Mouse (Mus musculus): ENCODE data around the gene Syt9.
"Not testable (repeated sequence)": the region's sequence is repeated elsewhere in the genome, so short reads cannot be mapped to it uniquely, and the experiment has no call there.

Gene Syt9

DNA sequence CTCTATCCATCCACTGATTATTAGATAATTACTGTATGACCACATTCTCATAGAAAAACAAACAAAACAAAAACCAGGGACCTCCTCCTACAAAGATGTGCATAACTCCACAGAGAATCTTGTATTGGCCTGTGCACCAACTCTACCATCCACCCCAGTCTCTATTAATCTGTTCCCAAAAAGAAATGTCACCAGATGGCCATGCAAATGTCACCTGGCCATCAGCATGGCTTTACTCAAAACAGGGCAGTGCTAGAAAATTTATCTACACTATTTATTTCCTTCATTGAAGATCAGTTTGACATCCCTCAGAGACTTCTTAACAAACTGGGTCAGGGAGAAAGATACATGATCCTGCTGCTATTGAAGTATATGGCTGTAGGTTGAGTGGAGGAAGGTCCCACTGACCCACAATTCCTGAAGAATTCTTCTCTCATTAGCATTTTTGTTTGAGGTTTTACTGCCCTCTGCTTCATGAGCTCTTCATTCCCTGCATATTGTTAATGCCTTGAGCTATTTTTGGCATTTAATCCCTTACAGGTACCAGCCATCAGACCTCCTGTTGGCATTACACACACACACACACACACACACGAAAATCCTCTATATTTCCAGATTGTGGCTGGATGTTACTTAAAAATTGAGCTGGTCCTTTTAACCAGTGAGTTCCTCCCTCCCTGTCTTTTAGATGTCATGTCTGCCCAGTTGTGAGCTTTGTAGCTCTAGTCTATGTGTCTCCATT is 91.3 kb downstream of the Syt9 start:
- DNase-seq (ENCODE audit: low spot score in 2 of 2), result no peak

DNA sequence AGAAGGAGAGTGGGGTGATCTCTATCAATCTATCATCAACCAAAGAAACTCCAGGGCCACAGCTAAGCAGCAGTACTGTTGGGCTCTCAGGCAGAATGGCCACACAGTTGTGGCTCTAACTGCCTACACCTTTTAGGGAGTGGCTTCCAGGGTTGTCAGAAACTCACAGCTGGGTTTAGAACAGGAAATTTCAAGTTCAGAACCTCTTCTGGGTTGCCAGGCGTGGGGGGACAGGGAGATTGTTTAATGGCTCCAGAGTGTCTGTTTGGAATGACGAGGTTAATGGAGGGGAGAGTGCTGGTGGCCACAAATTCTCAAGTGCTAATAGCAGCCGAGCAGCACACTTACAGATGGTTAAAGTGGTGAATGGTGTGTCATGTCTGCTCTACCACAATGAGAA is 92.4 kb downstream of the Syt9 start:
- no peak for DNase-seq (ENCODE audit: low spot score in 2 of 2)

DNA sequence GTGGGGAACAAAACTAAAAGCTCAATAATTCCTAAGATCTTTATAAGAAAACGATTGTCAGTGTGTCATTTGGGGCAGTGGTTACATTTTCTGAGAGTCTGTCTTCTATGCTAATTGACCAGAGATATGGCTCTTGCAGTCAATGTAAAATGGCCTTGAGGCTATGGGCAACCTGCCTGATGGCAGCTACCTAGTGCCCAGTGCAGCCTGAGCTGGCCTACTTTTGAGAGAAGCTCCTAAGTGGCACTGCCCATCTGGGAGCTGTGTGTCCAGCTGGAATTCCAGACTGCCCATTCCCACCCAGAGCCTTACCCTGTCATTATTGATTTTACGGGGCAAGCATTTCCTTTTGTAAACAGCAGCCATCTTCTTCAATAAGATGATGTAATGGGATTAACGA is 94.6 kb downstream of the Syt9 start:
- DNase-seq (ENCODE audit: low spot score in 2 of 2), result no peak

DNA sequence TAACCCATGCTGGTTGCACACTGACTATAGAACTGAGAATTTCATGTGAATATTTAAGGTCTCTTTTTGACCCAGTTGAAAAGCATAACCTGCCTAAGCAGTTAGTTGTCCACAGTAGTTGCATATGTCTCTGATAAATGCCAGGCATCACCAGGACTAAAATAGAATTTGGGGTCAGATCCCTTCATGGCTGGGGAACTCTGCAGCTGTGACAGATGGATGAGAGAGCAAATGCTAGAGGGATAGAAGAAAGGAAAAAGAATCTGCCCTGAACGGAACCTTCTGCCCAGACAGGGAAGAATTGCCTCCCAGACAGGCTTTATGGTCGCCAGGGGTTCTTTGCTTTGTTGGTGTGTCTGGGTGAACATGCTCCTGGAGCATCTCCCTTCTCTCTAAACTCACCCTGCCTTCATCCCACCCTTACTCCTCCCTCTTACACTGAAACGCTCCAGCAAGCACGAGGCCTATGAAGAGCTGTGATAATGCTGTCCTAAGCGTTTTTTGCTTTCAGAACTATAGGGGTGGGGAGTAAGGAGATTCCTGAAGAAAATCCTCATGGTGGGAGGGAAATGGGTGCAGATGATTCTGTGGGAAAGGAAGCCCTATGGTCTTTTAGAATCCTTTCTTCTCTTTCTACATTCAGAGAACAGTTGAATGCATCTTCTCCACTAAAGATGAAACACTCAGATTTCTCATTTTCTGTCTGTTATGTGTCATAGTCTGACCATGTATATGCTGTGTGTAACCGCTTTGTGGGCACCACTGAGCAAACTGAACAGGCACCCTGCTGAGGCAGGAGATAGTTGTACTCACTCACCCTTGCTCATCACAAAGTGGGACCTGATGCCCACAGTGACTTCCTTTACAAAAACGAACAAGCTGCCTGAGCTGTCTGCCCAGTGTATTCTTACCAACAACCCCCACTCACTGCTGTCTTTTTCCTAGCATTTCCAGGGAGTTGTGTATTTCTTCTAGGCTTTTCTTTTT is 108.7 kb downstream of the Syt9 start:
- no peak for DNase-seq (ENCODE audit: low spot score in 2 of 2)

DNA sequence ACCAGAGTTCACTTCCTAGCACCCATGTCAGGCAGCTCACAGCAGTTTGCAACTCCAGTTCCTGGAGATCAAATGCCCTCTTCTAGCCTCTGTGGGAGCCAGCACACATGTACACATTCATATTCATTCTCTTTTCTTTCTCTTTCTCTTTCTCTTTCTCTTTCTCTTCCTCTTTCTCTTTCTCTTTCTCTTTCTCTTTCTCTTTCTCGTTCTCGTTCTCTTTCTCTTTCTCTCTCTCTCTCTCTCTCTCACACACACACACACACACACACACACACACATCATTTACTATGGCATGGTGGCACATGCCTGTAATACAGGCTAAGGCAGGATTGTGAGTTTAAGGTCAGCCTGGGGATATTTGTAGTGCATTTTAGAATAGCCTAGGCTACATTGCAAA is 115.2 kb downstream of the Syt9 start:
- not testable (repeated sequence) for DNase-seq (ENCODE audit: low spot score in 2 of 2)

DNA sequence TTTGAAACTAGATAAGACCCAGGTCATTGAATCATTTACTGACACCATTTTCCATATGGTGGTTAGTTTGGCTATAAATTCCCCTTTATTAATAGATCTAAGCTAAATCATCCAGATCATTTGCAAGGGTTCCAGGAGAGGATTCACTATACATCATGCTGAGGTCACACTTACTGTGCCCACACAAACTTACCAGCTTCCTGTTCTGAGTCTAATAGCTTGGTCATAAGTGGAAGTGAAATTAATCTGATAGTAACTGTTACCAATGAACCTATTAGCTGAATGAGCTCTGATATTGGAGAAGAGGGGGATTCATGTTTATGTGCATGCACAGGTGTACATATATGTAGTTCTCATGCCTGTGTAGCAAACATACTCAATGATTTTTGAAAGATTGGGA is 124.9 kb downstream of the Syt9 start:
- DNase-seq (ENCODE audit: low spot score in 2 of 2), result no peak

DNA sequence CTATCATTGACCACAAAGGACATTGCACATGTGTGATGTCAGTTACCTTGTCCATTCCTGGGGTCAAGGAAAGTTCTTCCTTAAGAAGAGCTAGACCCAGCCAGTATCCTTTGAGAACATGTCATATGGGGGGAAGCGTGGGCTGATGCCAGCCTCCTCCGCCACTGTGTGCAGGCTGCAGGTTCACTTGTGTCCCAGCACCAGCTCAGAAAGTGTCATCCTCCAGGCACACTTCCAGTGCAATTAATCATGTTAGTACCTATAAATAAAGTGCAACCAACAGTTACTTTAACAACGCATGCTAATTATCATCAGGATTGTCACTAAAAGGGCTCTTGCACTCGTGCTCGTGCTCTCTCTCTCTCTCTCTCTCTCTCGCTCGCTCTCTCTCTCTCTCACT is 126.4 kb downstream of the Syt9 start:
- DNase-seq (ENCODE audit: low spot score in 2 of 2), result no peak

DNA sequence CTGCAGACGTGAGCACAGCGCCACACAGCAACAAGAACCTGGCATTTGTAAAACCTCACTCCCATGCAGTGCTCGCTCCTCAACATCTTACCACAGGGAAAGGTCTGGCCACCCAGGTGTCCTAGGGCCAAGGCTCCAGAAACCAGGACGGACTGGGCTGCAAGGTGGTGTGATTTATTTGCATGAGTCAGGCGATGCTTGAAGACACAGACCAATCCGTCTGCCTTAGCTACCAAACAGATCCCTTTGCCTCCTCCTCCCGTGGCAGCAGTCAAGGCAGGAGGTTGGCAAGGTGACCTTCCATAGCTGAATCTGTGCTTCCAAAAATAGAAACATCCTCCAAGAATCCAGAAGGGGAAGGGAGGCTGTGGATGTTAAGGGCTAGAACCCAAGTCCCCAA is 130.1 kb downstream of the Syt9 start:
- DNase-seq (ENCODE audit: low spot score in 2 of 2), result no peak

DNA sequence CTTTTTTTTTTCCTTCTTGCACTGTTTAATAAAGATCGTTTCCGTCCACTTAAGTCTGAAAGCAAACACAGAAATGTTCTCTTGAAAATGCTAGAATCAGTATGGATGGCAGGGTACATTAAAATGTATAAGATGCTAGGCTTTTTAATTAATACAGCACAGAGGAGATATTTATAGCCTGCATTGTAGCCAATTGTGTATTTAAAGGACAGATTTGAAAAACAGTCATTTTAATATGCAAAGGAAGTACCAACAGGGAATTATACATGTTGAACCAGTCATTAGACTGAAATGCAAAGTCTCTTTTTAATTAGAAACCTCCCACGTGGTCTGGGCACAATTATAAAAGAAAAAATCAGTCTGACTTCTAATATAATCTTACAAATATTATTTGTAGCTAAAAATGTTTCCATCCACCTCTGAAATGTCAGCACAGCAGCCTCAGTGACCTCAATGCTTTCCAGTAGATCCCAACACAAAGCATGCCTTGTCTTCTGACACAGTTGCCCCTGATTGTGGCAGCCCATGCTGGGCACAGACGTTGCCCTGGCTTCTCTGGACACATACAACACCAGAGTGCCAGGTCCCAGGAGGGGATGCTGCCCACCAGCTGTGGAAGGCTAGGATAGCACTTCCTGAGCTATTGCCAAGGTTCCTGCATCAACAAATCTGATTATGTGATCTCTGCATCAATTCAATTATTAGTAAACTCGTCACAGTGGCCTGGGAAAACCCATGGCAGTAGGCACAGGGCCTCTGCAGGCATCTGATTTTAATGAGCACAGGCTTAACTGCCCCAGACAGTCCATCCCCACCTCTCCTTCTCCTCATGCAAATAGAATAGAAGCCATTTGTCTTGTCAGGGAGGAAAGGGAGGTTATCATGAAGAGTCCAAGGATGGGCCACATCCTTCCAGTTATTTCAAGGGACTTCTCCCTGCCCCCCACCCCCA is 134.5 kb downstream of the Syt9 start:
- DNase-seq (ENCODE audit: low spot score in 2 of 2), result no peak

DNA sequence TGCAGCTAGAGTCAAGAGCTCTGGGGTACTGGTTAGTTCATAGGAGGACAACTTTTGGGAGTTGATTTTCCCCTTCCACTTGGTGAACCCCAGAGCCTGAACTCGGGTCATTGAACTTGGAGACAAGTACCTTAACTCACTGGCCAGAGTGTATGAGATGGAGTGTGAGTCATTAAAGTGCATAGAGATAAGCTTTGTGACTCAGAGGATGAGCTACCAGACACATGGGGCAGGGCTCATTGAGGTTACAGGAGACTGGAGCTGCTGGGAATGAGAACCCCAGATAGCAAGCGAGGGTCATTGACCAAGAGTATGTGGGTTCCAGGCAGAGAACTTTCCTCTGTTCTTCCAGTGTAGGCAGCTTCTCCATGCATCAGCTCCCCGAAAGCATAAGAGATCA is 137.4 kb downstream of the Syt9 start:
- no peak for DNase-seq (ENCODE audit: low spot score in 2 of 2)

DNA sequence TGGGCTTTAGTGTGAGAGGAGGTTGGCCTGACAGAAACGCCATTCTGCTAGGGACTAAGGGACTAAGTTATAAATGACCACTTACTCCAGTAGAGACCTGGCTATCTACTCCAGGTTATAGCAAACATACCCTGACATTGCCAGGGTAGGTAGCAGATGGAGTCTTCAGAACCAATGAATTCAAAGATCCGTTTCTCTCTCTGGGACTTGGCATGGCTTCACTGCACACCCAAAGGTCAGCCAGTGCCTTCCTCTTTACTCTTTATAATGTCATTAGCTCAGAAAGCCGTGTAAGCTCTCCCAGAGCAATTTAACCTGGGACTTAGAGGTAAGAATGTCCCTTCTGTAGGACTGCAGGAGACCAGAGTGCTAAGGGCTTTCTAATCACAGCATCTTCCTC is 139.2 kb downstream of the Syt9 start:
- DNase-seq (ENCODE audit: low spot score in 2 of 2), result no peak

DNA sequence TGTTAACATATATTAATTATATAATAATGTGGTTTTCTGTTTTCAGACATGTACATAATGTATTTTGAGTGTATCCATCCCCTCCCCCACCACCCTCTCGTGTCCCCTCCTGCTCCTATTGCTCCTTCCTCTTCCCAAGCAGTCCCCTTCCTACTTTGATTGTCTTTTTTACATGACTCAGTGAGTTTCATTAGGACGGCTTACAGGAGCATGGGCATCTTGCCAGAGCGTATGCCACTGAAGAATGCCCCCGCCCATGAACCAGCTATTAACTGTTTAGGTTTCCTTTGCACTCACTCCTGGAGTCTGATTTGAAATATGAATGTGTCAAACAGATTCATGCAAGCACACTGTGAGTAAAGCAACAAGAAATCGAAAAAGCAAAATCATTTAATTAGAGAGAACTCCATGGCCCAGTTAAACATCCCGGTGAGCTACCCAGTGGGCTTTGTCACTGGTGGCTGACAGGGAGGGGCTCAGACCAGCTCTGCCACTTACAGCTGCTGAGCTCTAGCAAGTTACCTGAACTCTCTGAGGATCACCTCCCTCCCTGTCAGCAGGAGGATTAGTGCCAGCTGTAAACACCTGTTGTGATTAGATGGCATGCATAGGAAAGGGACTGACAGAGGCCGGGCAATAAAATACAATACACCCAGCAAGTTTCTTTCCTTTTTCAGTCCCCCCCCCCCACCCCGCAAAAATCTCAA is 146.3 kb downstream of the Syt9 start:
- no peak for DNase-seq (ENCODE audit: low spot score in 2 of 2)

DNA sequence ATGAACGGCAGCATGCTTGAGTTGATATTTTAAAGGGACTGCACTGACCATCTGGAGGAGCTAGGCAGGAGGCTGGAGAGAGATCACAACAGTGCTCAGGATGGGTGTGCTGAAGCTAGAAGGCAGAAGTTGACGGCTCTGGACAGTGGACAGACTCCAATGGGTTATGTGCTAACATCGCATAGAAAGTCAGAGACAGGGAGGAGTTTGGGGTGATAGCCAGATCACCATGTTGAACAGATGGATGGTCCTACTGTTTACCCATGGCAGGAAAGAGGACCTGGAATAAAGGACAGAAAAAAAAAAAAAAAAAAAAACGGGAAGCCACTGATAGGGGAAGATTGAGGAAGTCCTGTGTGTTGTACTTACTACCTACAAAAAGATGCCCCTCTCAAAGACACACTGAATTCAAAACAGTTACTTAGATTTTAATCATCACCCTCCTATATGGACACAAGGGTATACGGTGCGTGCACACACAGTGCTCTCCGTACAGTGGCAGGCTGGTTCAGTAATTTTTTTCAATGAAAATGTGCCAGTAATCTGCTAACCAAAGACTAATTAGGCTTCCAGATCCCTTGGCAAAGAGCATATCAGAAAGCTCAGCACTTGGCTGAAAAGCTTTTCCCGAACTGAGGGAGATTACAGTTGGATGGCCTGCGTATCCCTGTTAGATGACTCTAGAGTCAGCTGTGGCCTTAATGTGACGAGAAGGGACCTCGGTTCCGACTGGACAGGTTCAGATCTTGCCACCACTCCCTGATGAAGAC is 148.9 kb downstream of the Syt9 start:
- DNase-seq (ENCODE audit: low spot score in 2 of 2), result no peak

DNA sequence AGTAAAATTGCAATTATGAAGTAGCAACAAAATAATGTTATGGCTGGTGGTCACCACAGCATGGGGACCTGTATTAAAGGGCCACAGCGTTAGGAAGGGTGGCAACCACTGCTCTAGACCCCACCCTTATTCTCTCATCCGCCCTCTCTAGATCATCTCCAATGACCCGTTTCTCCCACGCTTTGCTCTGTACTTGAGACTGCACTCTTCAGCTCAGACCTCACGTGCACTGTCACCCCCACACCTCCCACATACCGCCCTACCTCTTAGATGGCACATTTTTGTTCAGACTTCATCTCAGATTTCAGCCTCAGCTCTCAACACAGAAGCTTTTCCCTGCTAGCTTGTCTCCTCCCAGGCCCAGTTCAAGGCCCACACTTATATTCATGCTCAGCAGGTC is 150.9 kb downstream of the Syt9 start:
- no peak for DNase-seq (ENCODE audit: low spot score in 2 of 2)

DNA sequence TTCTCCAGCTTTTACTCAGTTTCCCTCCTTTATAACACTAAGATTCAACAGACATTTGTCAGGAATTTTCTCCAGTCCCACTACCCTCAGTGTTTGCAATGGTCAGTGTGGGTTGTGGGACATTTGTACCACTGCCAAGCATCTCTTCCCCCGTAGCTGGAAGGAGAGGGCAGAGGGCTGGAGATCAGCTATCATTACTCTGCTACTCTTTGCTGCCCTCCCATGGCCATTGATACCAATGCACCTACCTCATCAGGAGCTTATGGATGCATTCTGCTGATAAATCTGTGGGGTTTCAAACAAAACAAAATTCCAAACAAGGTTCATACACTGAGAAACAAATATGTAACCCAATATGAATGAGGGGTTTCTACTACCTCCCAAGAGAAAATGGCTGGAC is 155.8 kb downstream of the Syt9 start:
- no peak for DNase-seq (ENCODE audit: low spot score in 2 of 2)

DNA sequence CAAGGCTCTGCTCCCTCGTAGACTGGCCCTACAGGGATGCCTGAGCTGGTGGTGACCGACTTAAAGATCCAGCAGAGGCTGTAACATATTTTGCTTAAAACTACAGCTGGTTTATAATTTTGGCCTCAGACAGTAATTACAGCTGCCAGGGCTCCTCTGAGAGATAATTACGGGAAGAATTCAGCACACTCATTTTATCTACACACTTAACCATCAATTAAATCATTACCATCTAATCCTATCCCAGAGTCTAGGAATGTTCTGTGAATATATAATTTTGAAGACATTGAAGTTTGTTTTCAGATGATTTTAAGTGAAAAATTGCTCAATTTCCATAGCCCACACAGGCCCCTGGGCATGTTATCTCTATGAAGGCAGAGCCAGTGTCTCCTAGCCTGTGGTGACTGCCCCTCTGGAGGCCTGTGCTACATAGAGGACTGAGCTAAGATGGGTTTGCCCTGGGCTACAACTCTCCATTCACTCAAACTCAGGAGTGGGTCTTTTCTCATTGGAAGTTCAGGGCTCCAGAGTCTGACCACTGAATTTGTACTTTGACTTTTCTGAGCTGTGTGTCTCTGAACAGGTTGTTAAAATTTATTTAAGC is 157.7 kb downstream of the Syt9 start:
- DNase-seq (ENCODE audit: low spot score in 2 of 2), result no peak

DNA sequence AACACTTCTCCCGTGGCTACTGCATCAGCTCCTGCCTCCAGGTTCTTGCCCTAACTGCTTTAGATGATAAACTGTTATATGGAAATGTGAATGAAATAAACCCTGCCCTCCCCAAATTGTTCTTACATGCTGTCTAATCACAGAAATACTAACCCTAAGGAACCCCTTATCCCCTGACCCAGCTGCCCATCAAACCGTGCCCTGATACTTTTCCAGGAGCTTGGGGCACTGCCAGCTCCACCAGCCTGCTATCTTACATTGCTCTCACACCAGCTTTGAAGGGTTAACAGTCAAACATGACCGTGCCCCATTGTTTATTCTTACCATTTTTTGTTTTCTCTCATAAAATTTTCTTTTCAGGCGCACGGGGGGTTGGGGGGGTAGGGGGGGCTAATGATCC is 158.8 kb downstream of the Syt9 start:
- no peak for DNase-seq (ENCODE audit: low spot score in 2 of 2)

DNA sequence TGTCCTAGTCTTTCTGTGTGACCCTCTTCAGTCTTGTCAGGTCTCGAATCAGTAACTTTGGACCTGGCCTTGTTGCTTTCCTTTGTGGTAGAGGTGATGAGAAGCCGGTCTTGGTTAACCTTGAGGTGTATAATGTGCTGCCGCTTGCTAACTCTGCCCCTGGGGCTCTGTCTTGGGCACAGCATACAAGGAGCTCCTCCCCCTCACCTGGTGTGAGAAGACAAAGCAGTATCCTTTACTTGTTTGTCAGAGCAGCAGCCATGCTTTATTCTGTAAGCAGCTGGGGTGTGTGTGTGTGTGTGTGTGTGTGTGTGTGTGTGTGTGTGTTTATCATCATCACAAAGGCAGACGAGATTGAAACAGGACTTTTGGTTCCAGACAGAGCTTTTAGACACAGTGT is 164.8 kb downstream of the Syt9 start:
- no peak for DNase-seq (ENCODE audit: low spot score in 2 of 2)

DNA sequence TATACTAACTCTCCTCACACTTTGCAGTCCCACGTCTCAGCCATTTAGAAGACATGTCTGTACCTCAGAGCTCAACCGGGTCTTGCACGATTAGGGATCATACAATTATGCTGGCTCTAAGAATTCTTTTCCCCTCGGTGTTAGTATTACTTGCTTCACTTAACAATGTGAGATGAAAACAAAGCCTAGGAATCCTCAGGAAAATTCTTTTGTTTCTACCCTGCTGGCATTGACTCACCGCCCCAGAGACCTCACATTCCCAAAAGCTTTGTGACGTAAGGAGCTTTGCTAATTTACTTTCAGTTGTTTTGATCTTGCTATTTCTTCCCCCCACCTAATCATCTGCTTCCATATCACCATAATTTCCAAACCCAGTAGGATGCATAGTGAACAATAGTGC is 166.0 kb downstream of the Syt9 start:
- DNase-seq (ENCODE audit: low spot score in 2 of 2), result no peak

DNA sequence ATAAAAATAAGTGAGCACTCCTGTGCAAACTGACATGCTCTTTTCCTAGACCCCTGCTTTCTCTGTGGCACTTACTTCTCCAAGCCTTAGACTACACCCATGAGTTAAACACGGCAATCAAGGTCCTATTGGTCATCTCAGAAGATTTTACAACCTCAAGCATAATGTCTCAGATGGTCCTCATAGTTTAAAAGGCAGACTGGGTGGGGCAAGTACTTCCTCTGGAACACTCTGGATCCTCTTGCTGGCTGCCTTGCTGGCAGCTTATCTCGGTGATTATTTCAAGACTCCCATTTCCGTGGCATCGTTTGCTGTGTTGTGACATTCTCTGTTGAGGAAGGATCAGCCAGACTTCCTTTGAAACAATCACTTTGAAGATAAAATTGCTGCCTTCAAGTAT is 169.5 kb downstream of the Syt9 start:
- DNase-seq (ENCODE audit: low spot score in 2 of 2), result no peak
